Mouse (Mus musculus) T-cell, adult 2 months (primary cell): Measurements from ENCODE around the gene Agbl4.
"Not testable (repeated sequence)": the region's sequence is repeated elsewhere in the genome, so short reads cannot be mapped to it uniquely, and the experiment has no call there.

Source experiments
- DNase-seq: peaks from one replicate; pipeline ENCODE4 v3.0.0; 2022; ENCODE audit warnings: low spot score

The Agbl4 gene

DNA sequence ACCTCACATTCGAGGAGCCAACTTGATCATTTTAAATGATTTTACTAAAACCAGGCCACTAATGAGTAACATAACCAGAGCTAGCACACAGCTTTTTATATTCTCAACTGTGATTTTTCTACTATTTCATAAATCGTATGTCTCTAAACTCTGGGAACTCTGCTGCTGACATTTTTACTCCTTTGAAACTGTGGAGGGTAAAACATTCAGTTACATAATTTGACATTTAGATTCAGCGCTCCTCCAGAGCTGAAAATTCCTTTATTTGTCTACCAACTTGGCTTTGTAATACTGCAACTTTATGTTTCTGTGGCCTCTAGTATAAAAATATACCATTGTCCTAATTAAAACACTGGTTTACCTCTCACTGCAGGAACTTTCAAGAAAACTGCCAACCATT, 523.6 kb downstream of the Agbl4 start:
- no peak for DNase-seq

DNA sequence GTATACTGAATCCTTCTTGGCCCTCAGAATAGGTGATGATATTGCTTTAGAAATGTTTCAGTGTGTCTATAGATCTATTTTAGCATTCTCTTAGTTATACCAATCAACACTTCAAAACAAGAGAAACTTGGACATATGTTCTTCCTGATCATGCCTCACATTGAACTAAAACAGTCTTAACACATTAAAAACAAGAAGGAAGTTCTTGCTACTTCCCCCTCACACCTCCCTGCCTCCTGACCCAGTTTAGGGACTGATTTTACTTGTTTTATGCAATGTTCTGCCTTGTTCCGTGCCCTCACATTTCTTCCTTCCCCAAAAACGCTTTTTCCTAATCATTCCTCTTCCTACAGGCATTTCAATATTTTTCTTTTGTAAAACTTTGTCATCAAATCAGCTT, 604.2 kb downstream of the Agbl4 start:
- no peak for DNase-seq

DNA sequence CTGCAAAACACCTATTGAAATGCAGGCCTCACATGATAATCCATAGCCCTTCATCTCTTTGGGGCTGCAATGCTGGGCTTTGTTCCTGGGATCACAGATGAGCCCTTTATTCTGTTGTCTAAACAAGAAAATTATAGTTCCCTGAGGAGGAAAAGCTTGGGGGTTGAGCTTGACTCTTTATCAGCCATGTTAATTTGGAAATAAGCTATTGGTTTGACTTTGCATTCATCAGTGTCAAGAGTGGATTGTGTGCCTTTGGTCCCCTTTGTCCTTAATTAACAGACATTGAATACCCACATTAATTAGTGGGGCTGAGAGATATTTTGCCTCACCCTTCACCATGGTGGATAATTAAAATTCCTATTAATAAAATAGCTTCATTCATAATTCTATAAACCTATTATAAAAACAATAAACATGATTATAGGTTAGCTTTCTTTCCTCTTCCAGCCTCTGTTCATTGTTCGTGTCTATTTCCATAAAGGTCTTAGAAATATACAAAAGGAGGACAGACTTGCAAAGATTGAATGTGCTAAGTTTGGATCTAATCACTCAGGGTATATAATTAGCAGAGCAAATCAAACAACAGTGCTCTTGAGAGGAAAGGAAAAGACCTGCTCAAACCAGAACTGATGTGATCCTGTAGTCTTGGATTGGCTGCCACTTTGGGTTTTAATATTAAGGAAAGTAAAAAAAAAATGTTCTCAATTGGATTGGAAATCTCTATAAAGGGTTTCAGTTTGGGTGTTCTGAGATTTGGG, 607.4 kb downstream of the Agbl4 start:
- no peak for DNase-seq

DNA sequence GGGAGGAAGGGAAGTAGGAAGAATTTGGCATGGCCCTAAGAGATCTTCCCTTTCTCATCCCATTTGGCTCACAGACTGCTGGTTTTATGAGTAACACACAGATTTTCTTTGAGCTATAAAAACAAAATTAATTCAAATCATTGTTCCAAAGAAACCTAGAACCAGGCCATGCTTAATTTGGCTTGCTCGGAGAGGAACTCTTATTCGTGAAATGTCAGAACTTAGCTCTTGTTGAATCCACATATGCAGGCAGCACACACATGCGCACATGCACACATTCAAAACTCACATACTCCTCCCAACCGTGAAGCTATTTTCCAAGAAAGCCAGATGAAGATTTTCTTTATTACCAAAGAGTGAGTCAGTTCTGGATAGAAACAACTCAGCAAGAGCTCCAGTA, 621.9 kb downstream of the Agbl4 start:
- no peak for DNase-seq

DNA sequence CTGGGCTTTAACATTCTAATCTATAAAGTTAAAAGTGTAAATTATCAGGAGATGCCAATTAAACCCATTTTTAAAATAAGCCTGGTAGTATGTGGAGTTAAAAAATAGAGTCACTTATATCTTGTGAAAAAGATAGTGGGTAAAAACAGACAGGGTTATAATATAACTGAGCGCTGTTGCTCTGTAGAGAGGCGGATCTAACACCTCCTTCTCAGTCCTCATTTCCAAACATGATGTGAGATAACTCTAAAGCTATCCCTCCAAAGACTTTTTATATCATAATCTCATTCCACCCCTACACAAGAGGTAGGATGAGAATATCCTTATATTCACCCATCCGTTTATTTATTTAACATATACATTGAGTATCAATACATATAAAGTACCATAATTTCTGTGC, 669.9 kb downstream of the Agbl4 start:
- no peak for DNase-seq

DNA sequence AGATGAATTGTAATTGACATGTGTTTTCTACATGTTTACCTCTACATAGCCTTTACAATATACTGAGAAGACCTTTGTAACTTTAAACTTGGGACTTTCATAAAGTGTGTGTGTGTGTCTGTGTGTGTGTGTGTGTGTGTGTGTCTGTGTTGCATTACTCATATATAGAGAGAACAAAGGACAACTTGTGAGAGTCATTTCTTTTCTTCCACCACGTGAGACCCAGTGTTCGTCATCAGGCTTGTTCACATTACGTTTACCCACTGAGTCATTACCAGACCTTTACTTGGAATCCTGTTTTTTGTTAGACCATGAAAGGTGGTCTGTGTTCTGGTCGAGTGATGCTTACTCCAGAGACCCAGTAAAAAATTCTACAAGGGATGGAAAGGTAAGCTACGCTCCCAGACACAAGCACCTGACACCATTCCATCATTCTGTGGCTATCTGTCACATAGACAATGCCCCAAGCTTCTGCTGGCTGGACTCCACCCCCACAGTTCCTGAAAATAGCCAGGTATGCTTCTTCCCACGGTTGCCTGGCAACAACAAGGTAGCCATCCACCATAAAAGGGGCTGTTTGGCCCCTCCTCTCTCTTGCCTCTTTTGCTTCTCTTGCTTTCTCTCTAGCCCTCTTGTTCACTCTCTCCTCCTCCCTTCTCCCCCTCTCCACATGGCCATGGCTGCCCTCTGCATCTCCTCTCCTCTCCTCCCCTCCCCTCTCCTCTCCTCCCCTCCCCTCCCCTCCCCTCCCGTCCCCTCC, 676.5 kb downstream of the Agbl4 start:
- DNase-seq = no peak

DNA sequence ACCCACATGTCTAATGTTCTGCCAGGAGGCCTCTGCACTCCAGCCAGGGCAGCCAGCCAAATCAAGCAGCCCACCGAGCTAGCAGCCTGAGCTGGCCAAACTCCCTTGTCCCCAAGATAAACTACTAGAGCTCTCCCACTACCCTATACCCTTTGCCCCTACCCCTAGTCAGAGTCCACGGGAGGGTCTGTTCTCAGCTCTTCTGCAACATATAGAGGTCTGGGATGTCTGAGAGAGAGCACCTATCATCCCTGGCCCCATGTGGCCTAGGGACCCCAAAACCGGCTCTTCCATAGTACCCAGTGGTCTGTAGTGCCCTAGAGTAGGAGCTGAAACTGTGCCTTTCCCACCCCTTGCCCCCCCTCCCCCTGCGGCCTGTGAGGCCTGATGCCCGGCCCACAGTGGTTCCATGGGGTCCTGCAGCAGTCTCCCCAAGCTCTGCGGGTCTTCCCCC, 677.3 kb downstream of the Agbl4 start:
- DNase-seq = no peak

DNA sequence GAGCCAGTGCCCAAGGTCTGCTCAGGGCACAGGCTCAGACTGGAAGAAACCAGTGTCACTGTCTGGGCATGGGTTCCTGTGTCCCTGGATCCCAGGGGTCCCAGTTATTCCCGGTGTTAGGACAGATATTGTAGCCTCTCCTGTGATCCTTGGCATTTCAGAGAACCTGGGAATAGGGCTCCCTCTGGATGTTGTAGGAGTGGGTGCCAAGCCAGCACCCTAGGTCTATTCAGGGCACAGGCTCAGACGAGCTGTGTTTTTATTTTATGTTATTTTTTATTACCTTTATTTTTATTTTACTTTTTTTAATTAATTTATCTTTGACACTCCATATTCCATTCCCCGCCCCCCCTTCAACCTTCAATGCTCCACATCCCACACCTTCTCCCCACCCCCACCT, 680.3 kb downstream of the Agbl4 start:
- DNase-seq = no peak

DNA sequence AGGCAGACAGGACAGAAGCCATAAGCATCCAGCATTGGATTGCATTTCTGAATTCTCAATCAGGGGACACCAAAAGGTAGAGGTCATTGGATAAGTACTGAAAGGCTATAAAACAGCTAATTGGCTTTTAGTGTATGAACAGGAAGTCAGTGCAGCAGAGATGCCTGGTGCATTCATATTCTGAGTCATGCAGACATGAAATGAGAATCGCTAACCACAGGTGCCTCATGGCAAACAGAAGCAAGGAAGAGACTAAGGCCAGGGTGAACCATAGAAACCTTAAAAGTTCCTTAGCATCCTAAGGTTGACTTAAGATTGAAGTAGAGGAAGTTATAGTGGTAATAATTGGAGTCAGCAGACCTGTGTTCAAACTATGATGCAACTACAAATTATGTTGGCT, 687.9 kb downstream of the Agbl4 start:
- no peak for DNase-seq

DNA sequence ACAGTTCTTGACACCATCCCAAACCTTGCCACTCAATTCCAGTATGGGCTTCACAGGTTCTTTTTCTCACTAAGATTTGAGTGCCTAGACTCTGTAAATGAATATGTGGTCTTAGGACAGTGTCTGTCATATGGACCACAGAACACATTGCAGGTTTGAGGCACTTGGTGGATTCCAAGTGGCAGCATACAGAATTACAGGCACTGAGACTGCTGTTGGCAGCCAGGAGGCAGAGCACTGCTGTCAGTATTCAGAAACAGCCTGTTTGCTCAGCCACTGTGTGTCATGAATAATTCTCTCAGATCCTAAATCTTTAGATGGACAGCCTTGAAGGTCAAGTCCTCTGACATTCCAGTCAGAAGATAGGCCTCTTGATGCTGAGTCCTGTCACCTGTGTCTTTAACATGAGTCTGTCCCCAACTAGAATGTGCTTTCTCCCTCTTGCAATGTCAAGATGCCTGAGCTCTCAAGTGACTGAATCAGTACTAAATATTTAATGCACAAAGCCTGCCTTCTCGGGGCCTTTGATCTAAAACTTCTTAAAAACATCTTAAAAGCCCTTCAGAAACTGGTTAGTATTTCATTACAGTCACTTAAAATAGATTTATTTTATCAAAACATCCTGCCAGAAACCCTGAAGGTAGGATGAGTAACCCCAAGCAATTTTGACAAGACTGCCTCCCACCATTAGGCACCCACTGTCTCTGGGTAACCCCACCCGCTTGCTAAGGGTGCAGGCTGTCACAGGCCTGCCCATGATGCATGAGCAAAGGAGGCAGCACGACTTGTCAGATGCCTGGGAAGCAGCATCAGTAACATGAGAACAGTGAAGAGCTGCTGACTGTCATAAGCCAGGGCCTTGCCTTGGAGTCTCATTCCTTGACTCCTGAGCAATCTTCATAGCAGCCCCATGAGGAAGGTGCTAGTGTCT, 739.0 kb downstream of the Agbl4 start:
- DNase-seq = no peak

DNA sequence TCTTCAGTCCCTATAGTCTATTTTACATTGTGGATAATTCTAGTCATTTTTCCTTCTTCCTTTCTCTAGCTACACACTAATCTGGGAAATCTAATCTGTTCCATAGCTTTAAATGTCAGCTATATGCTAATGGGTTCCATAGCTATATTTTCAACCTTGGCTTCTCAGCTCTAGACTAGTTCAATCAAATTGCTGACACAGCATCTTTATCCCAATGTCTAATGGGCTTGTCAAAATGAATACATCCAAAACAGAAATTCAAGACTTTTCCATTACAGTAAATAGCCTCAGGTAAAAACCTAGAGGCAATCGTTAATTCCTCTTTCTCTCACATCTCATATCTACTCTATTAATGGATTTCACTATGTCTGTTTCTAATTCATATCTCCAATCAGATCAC, 750.3 kb downstream of the Agbl4 start:
- no peak for DNase-seq

DNA sequence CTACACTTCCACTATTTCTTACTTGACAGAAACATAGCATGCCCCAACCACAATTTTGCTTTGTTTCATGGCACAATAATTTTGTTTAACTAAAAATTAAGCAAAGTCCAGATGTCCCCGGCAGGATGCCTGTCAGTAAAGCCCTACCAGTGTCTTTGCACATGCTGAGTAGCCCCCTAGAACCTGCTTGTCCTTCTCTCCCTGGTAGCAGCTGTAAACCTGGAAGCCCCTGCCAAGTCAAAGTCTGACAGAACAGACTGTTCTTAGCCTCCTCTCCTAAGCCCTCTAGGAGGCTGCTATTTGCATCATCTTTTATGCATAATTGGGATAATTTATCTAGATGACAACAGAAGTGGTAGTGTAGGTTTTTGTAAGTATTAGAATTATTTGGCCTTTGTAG, 758.4 kb downstream of the Agbl4 start:
- no peak for DNase-seq

DNA sequence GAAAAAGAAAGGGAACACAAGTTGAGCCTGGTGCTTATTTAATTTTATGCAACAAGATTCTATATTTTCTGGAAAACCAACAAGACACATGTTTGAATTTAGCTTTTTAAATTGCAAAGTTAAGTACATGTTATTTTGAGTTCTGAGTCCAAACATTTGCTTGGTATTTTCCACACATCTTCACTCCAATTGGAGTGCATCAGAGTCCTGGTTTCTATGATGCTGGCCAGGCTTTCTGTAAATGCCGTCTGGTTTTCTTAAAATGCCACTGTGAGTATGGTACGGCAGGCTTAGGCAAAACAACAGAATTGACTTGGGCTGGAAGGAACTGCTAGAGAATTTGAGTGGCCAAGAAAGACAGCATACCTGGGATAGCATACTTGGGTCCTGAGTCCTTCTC, 784.0 kb downstream of the Agbl4 start:
- DNase-seq = no peak

DNA sequence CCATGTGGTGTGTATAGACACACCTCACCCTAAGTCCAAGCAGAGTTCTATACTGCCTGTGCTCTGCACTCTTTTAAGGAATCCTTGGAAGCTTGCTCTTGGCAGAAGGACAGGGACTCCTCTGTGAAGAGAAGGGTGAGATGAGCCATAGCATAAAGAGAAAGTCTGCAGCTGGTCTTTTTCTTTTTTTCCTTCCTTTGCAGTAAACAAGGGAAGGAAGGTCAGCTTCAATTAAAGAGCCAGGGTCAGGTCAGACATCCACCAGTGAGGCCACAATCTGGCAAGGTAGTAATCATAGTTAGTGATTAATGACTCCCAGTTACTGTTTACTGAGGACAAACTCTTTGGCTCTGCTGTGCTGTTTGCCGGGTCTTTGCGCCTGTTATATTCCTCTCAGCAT, 802.6 kb downstream of the Agbl4 start:
- DNase-seq = no peak

DNA sequence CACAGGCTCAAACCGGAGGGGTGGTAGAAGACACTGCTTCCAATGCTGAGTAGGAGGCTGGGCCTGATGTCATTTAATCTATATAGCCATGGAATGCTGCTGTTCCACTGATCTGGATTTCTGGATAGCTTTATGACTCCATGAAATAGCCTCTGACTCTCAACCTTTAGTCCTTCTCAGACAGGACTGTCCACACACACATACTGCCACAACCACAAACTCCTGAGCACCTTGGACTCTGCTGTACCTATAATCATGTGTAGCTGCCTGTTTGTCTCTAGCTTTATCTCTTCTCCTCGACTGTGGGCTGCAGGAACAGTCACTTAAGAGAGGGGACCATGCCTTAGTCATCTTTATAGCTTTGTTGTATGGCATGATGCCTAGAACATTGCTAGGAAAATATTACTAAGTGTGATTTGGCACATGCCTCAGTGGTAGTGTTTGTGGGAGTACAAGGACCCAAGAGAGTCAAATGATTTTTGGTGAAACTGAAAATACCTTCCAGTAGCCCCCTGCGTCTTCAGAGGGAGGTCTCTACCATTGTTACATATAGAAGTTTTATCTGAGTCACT, 817.8 kb downstream of the Agbl4 start:
- no peak for DNase-seq

DNA sequence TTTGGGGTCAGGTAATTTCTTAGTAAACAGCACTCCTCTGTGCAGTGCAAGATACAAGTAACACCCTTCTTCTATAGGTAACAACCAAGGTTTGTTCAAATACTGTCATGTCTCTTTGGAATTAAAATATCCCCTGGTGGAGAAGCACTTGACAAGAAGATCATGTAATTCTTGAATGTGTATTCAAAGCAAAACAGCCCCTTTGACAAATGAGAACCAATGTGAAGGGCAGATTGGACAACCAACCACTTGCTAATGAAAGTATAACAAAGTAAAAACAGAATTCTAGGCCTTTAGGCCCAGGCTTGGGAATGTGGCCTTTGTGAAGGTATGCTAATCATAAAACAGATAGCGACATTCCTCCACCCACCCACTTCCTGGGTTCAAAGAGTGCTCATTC, 821.6 kb downstream of the Agbl4 start:
- DNase-seq = not testable (repeated sequence)

DNA sequence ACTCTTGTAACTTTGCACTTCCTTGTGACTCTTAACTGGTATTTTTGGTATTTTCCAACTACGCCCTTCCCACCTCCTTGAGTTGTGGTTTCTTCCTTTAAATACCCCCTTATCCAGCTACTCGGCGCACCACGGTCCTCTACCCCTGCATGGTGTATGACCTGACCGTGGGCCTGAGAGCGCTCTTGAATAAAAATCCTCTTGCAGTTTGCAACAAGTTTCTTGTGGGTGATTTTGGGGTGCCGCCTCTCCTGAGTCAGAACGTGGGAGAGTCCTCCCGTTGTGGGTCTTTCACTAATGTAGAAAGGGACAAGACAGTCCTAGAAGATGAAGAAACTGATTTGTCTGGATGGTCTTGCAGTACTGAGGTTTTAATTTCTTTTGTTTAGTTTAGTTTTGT, 822.1 kb downstream of the Agbl4 start:
- DNase-seq = not testable (repeated sequence)

DNA sequence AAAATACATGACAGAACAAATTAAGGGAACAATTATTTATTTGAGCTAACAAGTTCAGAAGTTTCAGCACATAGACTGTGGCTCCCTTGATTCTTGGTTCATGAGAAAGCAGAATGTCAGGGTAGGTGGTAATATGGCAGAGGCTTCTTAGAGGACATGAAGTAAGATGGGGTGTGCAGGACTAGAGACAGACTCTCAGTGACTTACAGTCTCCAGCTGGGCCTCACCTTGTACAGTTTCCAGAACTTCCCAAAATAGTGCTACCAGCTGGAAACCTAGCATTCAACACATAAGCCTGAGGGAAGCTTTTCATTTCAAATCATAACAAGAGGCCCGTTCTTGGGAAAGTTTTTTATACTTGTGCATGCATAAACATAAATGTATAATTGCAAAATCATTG, 836.4 kb downstream of the Agbl4 start:
- DNase-seq = no peak

DNA sequence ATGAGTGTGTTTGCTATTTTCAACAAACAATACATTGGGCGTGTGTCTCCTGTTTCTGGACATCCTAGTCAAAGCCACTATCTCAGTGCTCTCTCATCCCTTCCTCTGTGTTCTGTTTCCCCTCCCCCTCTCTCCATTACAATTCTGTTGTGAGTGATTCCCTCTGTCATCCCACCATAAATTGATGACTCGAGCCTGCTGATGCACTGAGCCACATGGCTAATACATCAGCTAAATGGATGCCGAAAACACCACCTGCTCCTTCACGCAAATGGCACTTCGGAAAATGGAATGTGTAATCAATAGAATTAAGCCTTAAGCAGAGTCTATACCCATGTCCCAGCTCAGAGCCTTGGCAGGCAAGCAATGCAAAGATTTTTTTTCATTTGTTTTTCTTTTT, 854.5 kb downstream of the Agbl4 start:
- DNase-seq = no peak

DNA sequence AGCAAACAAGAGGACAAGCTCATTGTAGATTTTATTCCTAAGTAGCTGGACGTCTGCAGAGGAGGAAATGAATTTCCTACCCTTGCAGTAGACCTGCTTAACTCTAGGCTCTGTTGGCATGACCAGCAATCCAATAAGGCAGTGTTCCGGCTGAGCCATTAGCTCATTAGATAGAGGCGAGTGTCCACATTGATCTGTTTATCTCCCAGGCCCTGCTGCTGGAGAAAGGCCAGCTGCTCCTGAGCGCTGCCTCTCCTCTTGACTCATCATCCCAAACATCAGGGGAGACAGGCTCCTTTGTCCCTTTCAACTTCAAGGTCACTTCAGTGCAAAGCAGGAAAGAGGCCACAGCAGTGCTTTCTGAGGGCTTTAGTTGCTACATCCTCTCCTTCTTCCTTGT, 858.0 kb downstream of the Agbl4 start:
- no peak for DNase-seq

DNA sequence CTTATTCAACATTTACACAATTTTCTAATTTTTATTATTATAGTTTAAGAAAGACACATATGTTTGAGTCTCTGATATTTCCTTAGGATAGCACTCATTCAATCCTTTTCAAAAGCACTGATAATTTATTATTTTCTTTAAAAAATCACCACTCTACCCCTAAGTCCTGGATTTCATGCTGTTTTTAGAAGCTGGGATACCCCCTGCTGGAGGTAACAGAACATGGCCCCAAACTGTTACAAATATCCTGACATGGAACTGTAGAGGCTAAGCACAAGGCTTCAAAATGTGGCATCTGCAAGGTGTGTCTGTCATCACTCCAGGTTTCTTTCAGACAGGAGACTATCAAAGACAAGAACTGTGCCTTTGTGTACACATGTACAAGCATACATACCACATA, 859.5 kb downstream of the Agbl4 start:
- no peak for DNase-seq

DNA sequence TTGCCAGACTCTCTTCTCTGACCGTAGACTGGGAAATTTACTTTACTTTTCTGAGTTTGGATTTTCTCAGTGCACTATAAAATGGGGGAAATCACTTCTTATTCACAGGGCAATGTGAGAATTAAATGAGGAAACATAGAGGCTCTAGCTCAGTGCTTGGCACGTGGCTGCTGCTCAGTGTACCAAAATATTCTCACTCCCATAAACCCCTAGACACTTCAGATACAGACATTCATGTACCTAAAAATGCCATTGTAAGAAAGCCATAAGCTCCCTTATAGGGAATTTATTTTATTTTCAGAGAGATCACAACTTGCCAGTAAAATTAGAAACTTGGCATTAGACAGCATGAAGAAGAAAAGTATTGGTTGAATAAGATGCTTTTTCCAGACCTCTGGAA, 883.5 kb downstream of the Agbl4 start:
- no peak for DNase-seq
